Mouse (Mus musculus) olfactory bulb, adult 2 months (tissue): ENCODE measurements at regions not wholly inside any gene's neighbourhood (a gene's known extent, or its start where the extent isn't known, plus 50 kb on each side); places are given as distances from the start of the nearest gene placed in this dataset.

ENCODE experiments used
- H3K27ac ChIP-seq: fragments of 200-500 bp; 2 replicates; pipeline ENCODE4 v1.5.1; 2012; ENCODE audit warnings: low read depth, low read length; ENCODE audit not compliant: insufficient read depth
- H3K4me1 ChIP-seq: fragments of 200-500 bp; 2 replicates; pipeline ENCODE4 v1.6.1; 2012; ENCODE audit warnings: low read length; ENCODE audit not compliant: control insufficient read depth, insufficient read depth
- H3K4me3 ChIP-seq: fragments of 200-500 bp; 2 replicates; pipeline ENCODE4 v1.5.1; 2012; ENCODE audit warnings: mild to moderate bottlenecking, low read depth, low read length, moderate library complexity; ENCODE audit not compliant: insufficient read depth
- CTCF ChIP-seq: fragments of 200-500 bp; IDR thresholded peaks from 2 replicates; pipeline ENCODE4 v1.5.1; 2012; ENCODE audit warnings: low read depth, mild to moderate bottlenecking, low read length, moderate library complexity; ENCODE audit not compliant: insufficient read depth
- POLR2A ChIP-seq: fragments of 200-500 bp; IDR thresholded peaks from 2 replicates; pipeline ENCODE4 v1.6.1; 2012; ENCODE audit warnings: mild to moderate bottlenecking, low read depth, low read length, moderate library complexity; ENCODE audit not compliant: insufficient read depth
- WGBS: fragments of 180-500 bp; shearing (Covaris S2); methylation state at CpG from one replicate; pipeline ENCODE4 v1.1.7; 2018; 5-methylcytosine and 5-hydroxymethylcytosine counted together

DNA sequence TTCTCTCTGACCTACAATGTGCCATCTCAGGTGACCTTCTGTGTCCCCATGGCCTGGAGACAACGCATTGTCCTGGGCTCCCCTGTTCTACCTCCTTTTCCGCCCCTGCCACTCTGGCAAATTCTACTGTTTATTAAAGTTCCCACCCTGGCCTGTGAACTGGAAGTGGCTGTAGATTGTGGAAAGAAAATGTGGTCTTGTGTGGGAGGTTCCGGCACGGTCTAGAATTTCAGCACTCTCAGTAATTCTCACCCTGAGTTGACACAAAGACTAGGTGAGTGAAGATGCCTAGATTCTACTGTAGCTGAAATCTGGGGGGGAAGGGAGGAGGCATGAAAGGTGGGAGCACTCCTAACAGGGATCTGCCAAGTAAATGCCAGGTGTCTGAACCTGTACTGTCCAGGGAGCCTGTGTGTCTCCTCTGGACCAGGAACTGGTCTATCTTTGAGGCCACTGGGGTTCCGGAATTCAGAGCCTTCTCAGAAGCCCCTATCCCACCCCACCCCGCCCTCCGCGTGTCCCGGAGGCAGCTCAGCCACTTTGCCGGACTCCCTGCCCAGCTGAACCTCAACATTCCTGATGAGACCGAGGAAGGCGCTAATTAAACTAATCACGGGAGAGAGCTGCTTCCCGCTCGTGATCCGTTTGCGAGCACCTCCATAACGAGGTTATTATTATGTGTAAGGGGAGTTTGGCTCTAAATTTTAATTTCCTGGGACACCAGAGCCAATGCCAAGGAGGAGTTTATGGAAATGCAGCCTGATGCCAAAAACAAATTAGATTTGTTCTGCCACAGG, 77.3 kb upstream of the Cpsf6 start:
- H3K27ac ChIP-seq, result no peak overlapping the region
- 49% methylated on average over 18 of the region's 18 CpGs for WGBS
- no peak overlapping the region for H3K4me3 ChIP-seq
- no peak for TF ChIP-seq POLR2A
- no peak for TF ChIP-seq CTCF
- H3K4me1 ChIP-seq, result no peaks in the 10 kb centered on the region

GRCm38 (mm10) chr10:117456427-117456826, 76.6 kb upstream of the Cpsf6 start:
- Histone ChIP-seq H3K4me1 (no peaks in the 10 kb centered on the region), H3K27ac (no peak overlapping the region), H3K4me3 (no peak overlapping the region)
- WGBS, result 90% methylated on average over 8 of the region's 8 CpGs
- no peak for TF ChIP-seq CTCF
- no peak for TF ChIP-seq POLR2A

DNA sequence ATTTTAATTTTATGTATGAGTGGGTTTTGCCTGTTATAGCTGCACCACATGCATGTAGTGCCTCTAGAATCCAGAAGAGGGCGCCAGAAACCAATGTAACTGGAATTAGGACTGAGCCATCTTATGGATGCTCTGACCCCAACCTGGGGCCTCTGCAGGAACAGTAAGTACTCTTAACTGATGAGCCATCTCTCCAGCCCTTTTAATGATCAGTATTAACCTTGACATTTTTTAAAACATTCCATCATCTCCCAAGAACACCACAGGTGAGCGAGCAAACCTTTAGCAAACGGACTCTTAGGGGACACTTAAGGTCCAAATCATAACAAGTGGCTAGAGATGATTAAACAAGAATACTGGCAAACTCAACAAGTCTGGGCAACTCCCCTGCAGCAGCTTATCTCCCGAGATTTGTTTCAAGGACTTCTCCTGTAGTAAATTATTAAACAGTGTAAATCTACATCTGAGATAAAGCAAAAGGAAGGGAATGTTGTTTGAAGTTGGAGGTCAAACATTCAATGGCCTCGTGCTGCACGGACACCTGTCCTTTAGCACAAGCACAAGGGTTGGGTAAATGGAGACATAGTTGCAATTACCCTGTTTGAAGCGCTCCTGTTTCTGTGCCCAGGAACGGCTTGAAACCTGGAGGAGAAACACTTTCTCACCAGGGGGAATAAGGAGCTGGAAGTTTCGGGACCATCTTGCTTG, 75.9 kb upstream of the Cpsf6 start:
- WGBS, result 83% methylated on average over 9 of the region's 9 CpGs
- Histone ChIP-seq H3K27ac (no peak overlapping the region), H3K4me3 (no peak overlapping the region), H3K4me1 (no peaks in the 10 kb centered on the region)
- no peak for TF ChIP-seq POLR2A
- no peak for TF ChIP-seq CTCF

GRCm38 (mm10) chr10:117454711-117455591, 75.1 kb upstream of the Cpsf6 start:
- Histone ChIP-seq H3K27ac (no peak overlapping the region), H3K4me1 (no peaks in the 10 kb centered on the region), H3K4me3 (no peak overlapping the region)
- no peak for TF ChIP-seq CTCF
- no peak for TF ChIP-seq POLR2A
- WGBS, result 73% methylated on average over 12 of the region's 12 CpGs

DNA sequence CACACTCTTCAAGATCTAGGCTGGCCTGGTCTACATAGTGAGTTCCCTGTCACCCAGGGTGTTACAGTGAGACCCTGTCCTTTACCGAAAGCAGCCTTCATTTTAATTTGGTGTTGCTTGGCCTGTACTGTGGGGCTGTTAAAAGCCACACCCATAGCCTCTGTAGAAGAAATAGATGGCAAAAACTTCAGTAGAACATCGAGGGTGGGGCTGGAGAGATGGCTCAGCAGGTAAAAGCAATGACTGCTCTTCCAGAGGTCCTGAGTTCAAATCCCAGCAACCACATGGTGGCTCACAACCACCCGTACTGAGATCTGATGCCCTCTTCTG, 74.3 kb upstream of the Cpsf6 start:
- Histone ChIP-seq H3K4me3 (no peak overlapping the region), H3K4me1 (no peaks in the 10 kb centered on the region), H3K27ac (no peak overlapping the region)
- TF ChIP-seq POLR2A (no peak), CTCF (no peak)
- WGBS, result 88% methylated on average over 3 of the region's 3 CpGs

DNA sequence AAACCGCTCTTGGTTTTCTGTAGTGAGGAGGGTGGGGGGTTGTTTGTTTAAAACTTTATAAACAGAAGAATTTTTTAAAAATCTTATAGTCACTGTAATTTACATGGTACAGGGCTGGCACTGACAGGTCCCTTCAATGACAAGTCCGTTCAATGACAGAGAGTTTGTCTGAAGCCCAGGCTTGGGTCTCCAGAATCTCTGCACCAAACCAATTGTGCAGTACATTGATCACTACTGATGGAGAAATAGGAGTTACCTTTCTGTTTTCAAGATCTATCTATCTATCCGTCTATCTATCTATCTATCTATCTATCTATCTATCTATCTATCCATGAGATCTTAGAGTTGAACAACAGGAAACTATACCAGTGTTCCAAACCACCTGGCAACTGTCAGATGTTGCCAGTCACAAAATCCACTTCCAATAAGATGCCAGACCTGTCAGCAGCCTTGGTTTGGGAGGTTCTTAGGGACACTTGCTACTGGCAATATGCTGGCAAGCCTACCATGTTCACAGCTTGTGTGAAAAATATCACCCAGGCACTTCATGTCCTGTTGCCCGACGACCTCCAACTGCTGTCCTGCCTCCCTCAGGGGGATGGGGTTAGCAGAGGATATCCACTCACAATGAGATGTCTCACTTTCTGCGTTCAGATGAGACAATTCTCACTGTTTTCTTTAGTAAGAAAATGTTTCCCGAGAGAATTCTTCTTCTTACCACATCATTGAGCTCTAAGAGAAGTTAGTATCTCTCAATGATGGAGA, 73.8 kb upstream of the Cpsf6 start:
- Histone ChIP-seq H3K4me3 (no peak overlapping the region), H3K4me1 (no peaks in the 10 kb centered on the region), H3K27ac (no peak overlapping the region)
- TF ChIP-seq CTCF (no peak), POLR2A (no peak)
- WGBS, result 95% methylated on average over 7 of the region's 7 CpGs

GRCm38 (mm10) chr10:117452190-117452950, 72.6 kb upstream of the Cpsf6 start:
- no peak overlapping the region for H3K27ac ChIP-seq
- H3K4me1 ChIP-seq, result no peaks in the 10 kb centered on the region
- TF ChIP-seq POLR2A (no peak), CTCF (no peak)
- 67% methylated on average over 7 of the region's 7 CpGs for WGBS
- no peak overlapping the region for H3K4me3 ChIP-seq

DNA sequence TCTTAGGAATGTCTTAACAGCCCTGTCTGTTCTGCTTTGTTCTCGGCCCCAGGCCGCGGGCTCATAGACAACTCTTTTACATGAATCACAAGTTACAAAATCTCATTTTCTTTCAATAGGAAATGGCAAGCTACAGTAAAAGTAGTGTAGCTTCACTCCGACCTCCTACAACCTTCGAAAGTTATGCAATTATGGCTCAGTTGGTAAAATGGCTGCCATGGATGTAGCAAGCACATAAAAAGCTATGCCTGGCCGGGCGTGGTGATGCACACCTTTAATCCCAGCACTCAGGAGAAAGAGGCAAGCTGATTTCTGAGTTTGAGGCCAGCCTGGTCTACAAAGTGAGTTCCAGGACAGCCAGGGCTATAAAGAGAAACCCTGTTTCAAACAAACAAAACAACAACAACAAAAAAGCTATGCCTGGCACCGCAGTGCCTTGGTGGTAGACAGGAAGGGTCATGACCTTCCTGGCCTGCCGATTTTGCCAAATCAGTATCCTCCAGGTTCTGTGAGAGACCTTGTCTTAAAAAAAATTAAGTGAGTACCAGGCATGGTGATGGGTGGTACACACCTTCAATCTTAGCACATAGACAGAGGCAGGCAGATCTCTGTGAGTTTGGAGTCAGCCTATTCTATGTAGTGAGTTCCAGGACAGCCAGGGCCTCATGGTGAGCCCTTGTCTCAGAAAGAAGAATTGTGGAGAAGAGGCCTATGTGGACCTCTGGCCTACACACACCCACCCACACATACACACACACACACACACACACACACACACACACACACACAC, 71.8 kb upstream of the Cpsf6 start:
- TF ChIP-seq CTCF, result no peak
- TF ChIP-seq POLR2A, result no peak
- WGBS, result 95% methylated on average over 9 of the region's 9 CpGs
- Histone ChIP-seq H3K27ac (no peak overlapping the region), H3K4me3 (no peak overlapping the region), H3K4me1 (no peaks in the 10 kb centered on the region)
